Mouse (Mus musculus): ENCODE results near the gene Cry1. TPM values are rescaled to one million over a fixed set of nuclear protein-coding genes. Genes with fewer than 3 reads are reported as not detected.

Gene Cry1
- polyA plus RNA-seq, 1 experiment from 2014 or later: 31.7 TPM

GRCm38 (mm10) chr10:85204255-85204855 is 19.5 kb upstream of the Cry1 start:
- no peaks in the 10 kb centered on the region for H3K4me1 ChIP-seq (replicated peaks; ENCODE audit: control insufficient read depth, insufficient read depth, low read length)
- H3K4me2 ChIP-seq (replicated peaks; ENCODE audit: low read depth, low read length): no peak overlapping the region
- 68% methylated on average over 7 of the region's 7 CpGs for WGBS
- H3K9ac ChIP-seq (ENCODE audit: low read depth, low read length): no peak overlapping the region
- no peak overlapping the region for H3K4me3 ChIP-seq (ENCODE audit: low read depth, low read length)
- H3K27ac ChIP-seq (ENCODE audit: low read depth, low read length): no peak overlapping the region
- no peaks in the 10 kb centered on the region for H3K27me3 ChIP-seq (ENCODE audit: control insufficient read depth, insufficient read depth, low read length)
- no peaks in the 10 kb centered on the region for H3K36me3 ChIP-seq (ENCODE audit: control insufficient read depth, insufficient read depth, low read length)
- no peak for ATAC-seq (ENCODE audit: low FRiP score)
- DNase-seq (ENCODE audit: low spot score): no peak
- H3K9me3 ChIP-seq (ENCODE audit: control insufficient read depth, low read length): no peaks in the 10 kb centered on the region

- H3K4me1 ChIP-seq (replicated peaks; ENCODE audit: control insufficient read depth, insufficient read depth, low read length): no peaks in the 10 kb centered on the region
- H3K9ac ChIP-seq (ENCODE audit: low read depth, low read length): no peak overlapping the region
- H3K27ac ChIP-seq (ENCODE audit: low read depth, low read length): no peak overlapping the region
- H3K36me3 ChIP-seq (ENCODE audit: control insufficient read depth, insufficient read depth, low read length): no peaks in the 10 kb centered on the region
- H3K4me2 ChIP-seq (replicated peaks; ENCODE audit: low read depth, low read length): no peak overlapping the region
- H3K4me3 ChIP-seq (ENCODE audit: low read depth, low read length): no peak overlapping the region
- no peak for ATAC-seq (ENCODE audit: low FRiP score)
- DNase-seq (ENCODE audit: low spot score): no peak
- 88% methylated on average over 5 of the region's 5 CpGs for WGBS
- H3K9me3 ChIP-seq (ENCODE audit: control insufficient read depth, low read length): no peaks in the 10 kb centered on the region
- H3K27me3 ChIP-seq (ENCODE audit: control insufficient read depth, insufficient read depth, low read length): no peaks in the 10 kb centered on the region
Observed at GRCm38 (mm10) chr10:85194528-85194927, 9.7 kb upstream of the Cry1 start.

GRCm38 (mm10) chr10:85193321-85193720 is 8.5 kb upstream of the Cry1 start:
- H3K36me3 ChIP-seq (ENCODE audit: control insufficient read depth, insufficient read depth, low read length): no peaks in the 10 kb centered on the region
- WGBS: 79% methylated on average over 3 of the region's 3 CpGs
- H3K9ac ChIP-seq (ENCODE audit: low read depth, low read length): no peak overlapping the region
- ATAC-seq (ENCODE audit: low FRiP score): no peak
- H3K4me1 ChIP-seq (replicated peaks; ENCODE audit: control insufficient read depth, insufficient read depth, low read length): no peaks in the 10 kb centered on the region
- H3K9me3 ChIP-seq (ENCODE audit: control insufficient read depth, low read length): no peaks in the 10 kb centered on the region
- DNase-seq (ENCODE audit: low spot score): no peak
- H3K27me3 ChIP-seq (ENCODE audit: control insufficient read depth, insufficient read depth, low read length): no peaks in the 10 kb centered on the region
- H3K4me2 ChIP-seq (replicated peaks; ENCODE audit: low read depth, low read length): no peak overlapping the region
- H3K27ac ChIP-seq (ENCODE audit: low read depth, low read length): no peak overlapping the region
- H3K4me3 ChIP-seq (ENCODE audit: low read depth, low read length): no peak overlapping the region

DNA sequence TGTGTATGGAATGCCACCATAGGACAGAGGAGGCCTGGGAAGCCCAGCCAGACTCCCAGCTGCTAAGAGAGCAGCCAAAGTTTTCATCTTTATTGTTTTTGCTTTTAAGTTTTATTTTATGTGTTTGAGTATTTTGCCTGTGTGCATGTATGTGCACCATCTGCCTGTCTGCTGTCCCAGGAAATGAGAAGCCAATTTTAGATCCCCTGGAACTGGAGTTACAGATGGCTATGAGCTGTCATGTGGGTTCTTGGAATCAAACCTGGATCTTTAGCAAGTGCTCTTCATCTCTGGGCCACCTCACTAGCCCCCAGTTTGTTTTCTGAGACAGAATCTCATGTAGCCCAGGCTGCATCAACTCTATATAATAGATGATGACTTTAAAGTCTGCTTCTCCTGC is 5.8 kb upstream of the Cry1 start:
- no peak for DNase-seq (ENCODE audit: low spot score)
- H3K4me1 ChIP-seq (replicated peaks; ENCODE audit: control insufficient read depth, insufficient read depth, low read length): no peaks in the 10 kb centered on the region
- no peak overlapping the region for H3K4me2 ChIP-seq (replicated peaks; ENCODE audit: low read depth, low read length)
- no peaks in the 10 kb centered on the region for H3K36me3 ChIP-seq (ENCODE audit: control insufficient read depth, insufficient read depth, low read length)
- no peak overlapping the region for H3K27ac ChIP-seq (ENCODE audit: low read depth, low read length)
- no peak overlapping the region for H3K4me3 ChIP-seq (ENCODE audit: low read depth, low read length)
- H3K27me3 ChIP-seq (ENCODE audit: control insufficient read depth, insufficient read depth, low read length): no peaks in the 10 kb centered on the region
- H3K9ac ChIP-seq (ENCODE audit: low read depth, low read length): no peak overlapping the region
- no peak for ATAC-seq (ENCODE audit: low FRiP score)
- H3K9me3 ChIP-seq (ENCODE audit: control insufficient read depth, low read length): no peaks in the 10 kb centered on the region

- Histone ChIP-seq H3K36me3 (ENCODE audit: control insufficient read depth, insufficient read depth, low read length) (no peaks in the 10 kb centered on the region), H3K9ac (ENCODE audit: low read depth, low read length) (no peak overlapping the region), H3K4me1 (replicated peaks; ENCODE audit: control insufficient read depth, insufficient read depth, low read length) (no peaks in the 10 kb centered on the region), H3K4me3 (ENCODE audit: low read depth, low read length) (no peak overlapping the region), H3K4me2 (replicated peaks; ENCODE audit: low read depth, low read length) (no peak overlapping the region), H3K9me3 (ENCODE audit: control insufficient read depth, low read length) (no peaks in the 10 kb centered on the region), H3K27me3 (ENCODE audit: control insufficient read depth, insufficient read depth, low read length) (no peaks in the 10 kb centered on the region), H3K27ac (ENCODE audit: low read depth, low read length) (no peak overlapping the region)
- no peak for DNase-seq (ENCODE audit: low spot score)
- 92% methylated on average over 5 of the region's 5 CpGs for WGBS
- no peak for ATAC-seq (ENCODE audit: low FRiP score)
Observed at GRCm38 (mm10) chr10:85189966-85190365, 5.1 kb upstream of the Cry1 start.

DNA sequence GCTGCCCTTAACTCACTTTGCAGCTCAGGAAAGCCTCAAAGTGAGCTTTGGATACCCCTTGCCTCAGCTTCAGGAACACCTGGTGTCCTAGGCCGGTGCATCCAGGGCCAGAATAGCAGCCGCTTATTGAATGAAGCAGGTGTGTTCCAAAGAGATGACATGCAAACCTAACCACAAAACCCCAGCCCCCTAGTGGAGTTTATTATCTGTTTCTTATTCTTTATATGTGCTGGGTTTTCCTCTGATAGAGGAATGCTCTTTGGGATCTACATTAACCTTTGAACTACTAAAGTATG is 1.6 kb upstream of the Cry1 start:
- H3K4me3 ChIP-seq (ENCODE audit: low read depth, low read length): no peak overlapping the region

GRCm38 (mm10) chr10:85185639-85186498 is 1.0 kb upstream of the Cry1 start:
- Histone ChIP-seq H3K9me3 (ENCODE audit: control insufficient read depth, low read length) (no peaks in the 10 kb centered on the region), H3K27ac (ENCODE audit: low read depth, low read length) (no peak overlapping the region; the same call in 1 of the 2 replicates), H3K36me3 (ENCODE audit: control insufficient read depth, insufficient read depth, low read length) (no peaks in the 10 kb centered on the region), H3K4me1 (replicated peaks; ENCODE audit: control insufficient read depth, insufficient read depth, low read length) (no peaks in the 10 kb centered on the region), H3K9ac (ENCODE audit: low read depth, low read length) (peak overlapping the region; percentile 75), H3K4me2 (replicated peaks; ENCODE audit: low read depth, low read length) (peak overlapping the region; percentile 84), H3K4me3 (ENCODE audit: low read depth, low read length) (peak overlapping the region; percentile 63), H3K27me3 (ENCODE audit: control insufficient read depth, insufficient read depth, low read length) (no peaks in the 10 kb centered on the region)
- DNase-seq (ENCODE audit: low spot score) (peak; percentile 34), ATAC-seq (ENCODE audit: low FRiP score) (no peak)
- 30% methylated on average over 14 of the region's 14 CpGs for WGBS

More for the DNA sequence above, 1.6 kb upstream of the Cry1 start:
- H3K4me1 ChIP-seq (replicated peaks; ENCODE audit: control insufficient read depth, insufficient read depth, low read length): no peaks in the 10 kb centered on the region
- WGBS: 97% methylated on average over 2 of the region's 2 CpGs
- no peaks in the 10 kb centered on the region for H3K27me3 ChIP-seq (ENCODE audit: control insufficient read depth, insufficient read depth, low read length)
- H3K27ac ChIP-seq (ENCODE audit: low read depth, low read length): no peak overlapping the region
- H3K36me3 ChIP-seq (ENCODE audit: control insufficient read depth, insufficient read depth, low read length): no peaks in the 10 kb centered on the region
- H3K9me3 ChIP-seq (ENCODE audit: control insufficient read depth, low read length): no peaks in the 10 kb centered on the region
- H3K4me2 ChIP-seq (replicated peaks; ENCODE audit: low read depth, low read length): no peak overlapping the region
- DNase-seq (ENCODE audit: low spot score) (no peak), ATAC-seq (ENCODE audit: low FRiP score) (no peak)
- no peak overlapping the region for H3K9ac ChIP-seq (ENCODE audit: low read depth, low read length)

DNA sequence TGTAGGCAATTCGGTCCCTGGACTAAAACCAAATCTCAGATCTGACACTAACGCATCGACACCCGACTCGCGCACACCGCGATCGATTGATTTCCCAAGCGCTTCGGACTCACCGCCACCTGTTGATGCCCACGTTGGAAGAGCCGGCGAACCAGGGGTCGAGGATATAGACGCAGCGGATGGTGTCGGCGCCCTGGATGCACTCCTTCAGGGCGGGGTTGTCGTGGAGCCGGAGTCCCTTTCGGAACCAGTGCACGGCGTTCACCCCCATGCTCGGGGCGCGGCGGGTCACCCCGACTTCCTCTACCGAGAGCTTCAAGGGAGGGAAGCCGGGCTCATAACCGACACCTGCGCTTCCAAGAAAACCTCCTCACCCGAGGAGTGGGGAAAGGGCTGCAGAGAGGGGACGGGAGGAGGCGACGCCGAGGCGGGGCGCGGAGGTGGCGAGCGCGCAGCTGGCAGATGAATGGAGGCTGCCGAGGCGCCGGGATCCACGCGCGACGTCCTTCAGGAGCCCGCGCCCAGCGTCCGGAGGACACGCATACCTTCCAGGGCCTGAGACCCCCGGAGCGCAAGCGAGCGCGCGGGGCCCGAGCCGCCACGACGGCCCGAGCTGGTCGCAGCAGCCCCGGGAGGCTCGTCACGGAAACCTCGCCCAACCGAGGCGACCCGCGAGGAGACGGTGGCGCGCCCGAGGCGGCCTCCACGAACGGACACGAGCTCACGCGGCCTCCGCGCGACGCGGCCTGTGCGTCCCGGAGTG is 482 bp downstream of the Cry1 start:
- WGBS: under 1% methylated on average over 82 of the region's 95 CpGs
- ATAC-seq (ENCODE audit: low FRiP score): peak; percentile 56
- Histone ChIP-seq H3K4me3 (ENCODE audit: low read depth, low read length) (peak overlapping the region; percentile 63), H3K27ac (ENCODE audit: low read depth, low read length) (peak overlapping the region; percentile 55; the same call in 1 of the 2 replicates), H3K36me3 (ENCODE audit: control insufficient read depth, insufficient read depth, low read length) (no peaks in the 10 kb centered on the region), H3K9ac (ENCODE audit: low read depth, low read length) (peak overlapping the region; percentile 75), H3K9me3 (ENCODE audit: control insufficient read depth, low read length) (no peaks in the 10 kb centered on the region), H3K4me2 (replicated peaks; ENCODE audit: low read depth, low read length) (peak overlapping the region; percentile 84), H3K27me3 (ENCODE audit: control insufficient read depth, insufficient read depth, low read length) (no peaks in the 10 kb centered on the region), H3K4me1 (replicated peaks; ENCODE audit: control insufficient read depth, insufficient read depth, low read length) (no peaks in the 10 kb centered on the region)
- DNase-seq (ENCODE audit: low spot score): peak; percentile 67
